ENCODE assay signal across 8 mouse cellular contexts in genomic region chr2:118861454-118862339, GRCm38 (mm10). TPM values are rescaled to one million over a fixed set of nuclear protein-coding genes. Genes with fewer than 3 reads are reported as not detected.
DNase-seq lines count a peak whose midpoint lies in the region; ATAC-seq lines count a peak whose summit lies in the region.

Ivd (plus strand) TSS chr2:118861954.

- H3K4me2 ChIP-seq in hindbrain, embryonic 15.5 days: peak within 1 kb of the TSS; percentile 91

- H3K9me3 ChIP-seq in hindbrain, embryonic 15.5 days: no peaks in the 10 kb centered on the region

- no peaks in the 10 kb centered on the region for H3K27me3 ChIP-seq in hindbrain, embryonic 15.5 days

- H3K4me1 ChIP-seq in hindbrain, embryonic 15.5 days (replicated peaks): peaks cover 21% of the 10 kb centered on the region

- ATAC-seq in hindbrain, embryonic 15.5 days (ENCODE audit: low FRiP score, low read depth): peak; percentile 100

- peak within 1 kb of the TSS; percentile 55 for H3K9ac ChIP-seq in hindbrain, embryonic 15.5 days

- H3K36me3 ChIP-seq in hindbrain, embryonic 15.5 days: no peaks in the 10 kb centered on the region

- peak within 1 kb of the TSS; percentile 79 for H3K27ac ChIP-seq in hindbrain, embryonic 15.5 days (replicated peaks)

- peak; percentile 90 for DNase-seq in T-cell, adult 2 months (ENCODE audit: low spot score)
- DNase-seq in cerebellum, postnatal 36 days: peak; percentile 92 to 93
- DNase-seq in frontal cortex, postnatal 36 days (ENCODE audit: low spot score in 2 of 2): peak; percentile 88 to 96
- peak; percentile 88 for DNase-seq in left cerebral cortex, adult 11 months (ENCODE audit: low spot score)
- DNase-seq in lung, postnatal 4 days: peak; percentile 94
- peak; percentile 88 for DNase-seq in retina, postnatal 7 days (ENCODE audit: low read depth, low spot score)
- DNase-seq in urinary bladder, adult 2 months (ENCODE audit: low spot score): peak; percentile 74

- H3K4me3 ChIP-seq in hindbrain, embryonic 15.5 days: peak within 1 kb of the TSS; percentile 65

- under 1% methylated on average over 34 of the region's 34 CpGs for WGBS in hindbrain, embryonic 15.5 days

RNA-seq across cellular contexts. Expression of gene Ivd, which starts in this region (rescaled TPM):
- 45.4 and 51.8 TPM in 2 replicates for polyA plus RNA-seq in hindbrain, embryonic 15.5 days (2015; fragmentation: Nextera tagmentation; extraction: Ambion mirVana)
- 87.1 and 91.2 TPM in 2 replicates for polyA plus RNA-seq in urinary bladder, adult 2 months (2012; rRNA removed)

Comparison
In these comparisons a context has a peak if more than half of its experiments do, and no peak if none do; other contexts are left out.
1. Peak in every context shown above with its lines: DNase-seq, ATAC-seq, H3K4me3 ChIP-seq and H3K27ac ChIP-seq.